ENCODE assay signal across 8 mouse cellular contexts in the genomic region with DNA sequence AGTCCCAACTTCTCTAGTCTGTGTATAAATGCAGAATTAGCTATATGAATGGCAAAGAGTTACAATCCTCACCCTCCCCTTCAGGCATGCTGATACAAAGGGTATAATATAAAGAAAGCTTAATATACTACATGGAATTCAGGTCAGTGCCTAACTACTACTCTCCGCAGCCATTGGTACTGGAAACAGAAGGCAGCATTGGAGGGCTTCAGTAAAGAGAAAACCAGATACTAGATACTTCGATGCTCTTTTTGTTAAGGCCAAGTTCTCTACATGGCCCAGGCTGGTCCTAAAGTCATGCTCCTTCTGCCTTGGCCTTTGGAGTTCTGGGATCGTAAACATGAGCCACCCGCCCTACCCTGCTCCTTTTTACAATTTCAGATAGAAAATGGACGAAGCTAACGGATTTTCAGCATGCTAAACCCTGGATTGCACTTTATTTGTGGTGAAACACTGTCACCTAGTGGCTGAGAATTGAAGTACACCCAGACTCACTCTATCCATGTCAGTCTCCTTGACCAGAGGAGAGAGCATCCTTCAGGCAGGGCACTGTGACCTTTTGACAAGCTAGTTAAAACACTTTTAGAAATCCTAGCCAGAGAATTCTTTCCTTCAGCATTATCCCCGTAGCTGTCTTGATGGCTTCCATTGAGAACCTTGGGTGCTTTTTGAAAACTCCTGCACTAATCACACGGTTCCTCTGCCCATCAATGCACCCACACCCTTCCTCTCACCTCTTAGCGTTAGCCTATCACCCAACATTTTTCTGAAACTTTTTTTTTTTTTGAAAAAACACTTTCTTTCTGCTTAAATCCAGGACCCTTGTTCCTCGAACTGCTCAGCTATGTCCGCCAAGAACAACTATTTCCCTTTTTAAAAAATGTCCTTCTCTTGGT. TPM values are rescaled to one million over a fixed set of nuclear protein-coding genes. Genes with fewer than 3 reads are reported as not detected.
A peak's percentile ranks its signal among the peaks of the same experiment; 100 is the strongest.
DNase-seq lines count a peak whose midpoint lies in the region; ATAC-seq lines count a peak whose summit lies in the region.

No protein-coding gene starts in this region.

- DNase-seq in 3T3-L1 (ENCODE audit: low read depth, low spot score): peak; percentile 90
- DNase-seq in adrenal gland, postnatal 10 days: peak; percentile 87
- DNase-seq in embryo, embryonic 9.5 days (ENCODE audit: extremely low spot score): peak; percentile 81
- peak; percentile 77 to 91 for DNase-seq in heart, adult 18-20 months
- DNase-seq in kidney, adult 18-20 months: peak; percentile 70
- DNase-seq in left cerebral cortex, postnatal 4 days: peak; percentile 69
- DNase-seq in spleen, adult 12 weeks (ENCODE audit: low spot score): peak; percentile 17

- H3K4me1 ChIP-seq in midbrain, embryonic 13.5 days (replicated peaks): peaks cover 2% of the 10 kb centered on the region; the same call in 1 of the 2 replicates

- no peaks in the 10 kb centered on the region for H3K27me3 ChIP-seq in midbrain, embryonic 13.5 days

- WGBS in midbrain, embryonic 13.5 days: 51% methylated on average over 11 of the region's 11 CpGs

- intact Hi-C loops in left cerebral cortex, postnatal 4 days (cut with DNase I): loop anchor here (5.0 to 10.0 kb wide), 3 partner anchors 683 to 1305 kb away; no protein-coding TSS in a partner anchor

- H3K36me3 ChIP-seq in midbrain, embryonic 13.5 days: no peaks in the 10 kb centered on the region

- H3K9me3 ChIP-seq in midbrain, embryonic 13.5 days: no peaks in the 10 kb centered on the region

- no peak overlapping the region for H3K4me3 ChIP-seq in midbrain, embryonic 13.5 days (replicated peaks)

- H3K9ac ChIP-seq in midbrain, embryonic 13.5 days (replicated peaks): 0 out of 2 replicates have a peak overlapping the region, but pooled peaks have one; percentile 44

- peak; percentile 89 for ATAC-seq in midbrain, embryonic 13.5 days

- H3K27ac ChIP-seq in midbrain, embryonic 13.5 days: no peak overlapping the region

- peak overlapping the region; percentile 45 for H3K4me2 ChIP-seq in midbrain, embryonic 13.5 days (replicated peaks)

RNA-seq across cellular contexts. Expression of a gene that starts 51.5 kb away (rescaled TPM):
- 1 to 10 TPM; 5.0 to 6.5 TPM for total RNA-seq in adrenal gland, postnatal 10 days (2021)
- 1 to 10 TPM; 2.9 to 4.2 TPM for total RNA-seq in heart, adult 18-20 months (2021)
- total RNA-seq in left cerebral cortex, postnatal 4 days (2021): 1 to 10 TPM; 1.6 to 2.1 TPM
- 0.31 and 0.36 TPM in 2 replicates for polyA plus RNA-seq in midbrain, embryonic 13.5 days (2015; fragmentation: Nextera tagmentation; extraction: Ambion mirVana)

RNA-seq across cellular contexts. Expression of a gene that starts 51.5 kb away (rescaled TPM):
- total RNA-seq in adrenal gland, postnatal 10 days (2021): 10 to 100 TPM; 20.0 to 33.8 TPM
- 10 to 100 TPM; 25.5 to 25.9 TPM for total RNA-seq in heart, adult 18-20 months (2021)
- 10 to 100 TPM; 95.3 to 97.6 TPM for total RNA-seq in left cerebral cortex, postnatal 4 days (2021)
- 12.9 and 13.4 TPM in 2 replicates for polyA plus RNA-seq in midbrain, embryonic 13.5 days (2015; fragmentation: Nextera tagmentation; extraction: Ambion mirVana)

Comparison
In these comparisons a context has a peak if more than half of its experiments do, and no peak if none do; other contexts are left out.
1. DNase-seq: peak in every context shown above with its lines; median percentile 90 in 3T3-L1; 87 in adrenal gland, postnatal 10 days; 84 in heart, adult 18-20 months; 81 in embryo, embryonic 9.5 days; 70 in kidney, adult 18-20 months; 69 in left cerebral cortex, postnatal 4 days; 17 in spleen, adult 12 weeks.